Mouse (Mus musculus) heart, embryonic 14.5 days (tissue): ENCODE results near the gene Gp6. TPM values are rescaled to one million over a fixed set of nuclear protein-coding genes. Genes with fewer than 3 reads are reported as not detected.

Experiments used
- microRNA-seq: library from miRNA; unstranded; fragments of <30 nt; microRNA quantifications from one replicate; pipeline ENCODE4, GENCODE M21; 2016
- polyA plus RNA-seq: library from polyadenylated mRNA; unstranded; fragments of >200 nt; fragmentation: Nextera tagmentation; extraction: Ambion mirVana; gene quantifications from 2 replicates; pipeline ENCODE4 v1.2.1, GENCODE M21; 2014

Gp6 gene
- polyA plus RNA-seq, 1 experiment from 2014 or later = 0.34 TPM

Small RNA genes within 50 kb of the gene (microRNA-seq; reads per million reads assigned to microRNA genes)
- gene Gm24605 (not detected), gene Gm24752 (not detected), gene Gm25349 (not detected)

Other genes with a start within 250 kb of the Gp6 start
- 1.5 and 2.9 TPM in 2 replicates for gene Leng9, start 247.4 kb downstream of the Gp6 start, polyA plus RNA-seq
- gene Cdc42ep5, start 232.9 kb downstream of the Gp6 start, polyA plus RNA-seq = 26.7 and 26.9 TPM in 2 replicates
- 0.24 and 0.27 TPM in 2 replicates for gene Lilra5, start 160.0 kb downstream of the Gp6 start, polyA plus RNA-seq
- not detected in 2 replicates for gene Ncr1, start 60.0 kb downstream of the Gp6 start, polyA plus RNA-seq
- gene Rdh13, start 47.9 kb upstream of the Gp6 start, polyA plus RNA-seq = 29.5 and 30.7 TPM in 2 replicates
- gene Eps8l1, start 62.9 kb upstream of the Gp6 start, polyA plus RNA-seq = 2.1 and 4.7 TPM in 2 replicates
- 41.7 and 47.7 TPM in 2 replicates for gene Ppp1r12c, start 103.9 kb upstream of the Gp6 start, polyA plus RNA-seq
- gene Tnnt1, start 118.6 kb upstream of the Gp6 start, polyA plus RNA-seq = 479 and 551 TPM in 2 replicates
- gene Tnni3, start 126.5 kb upstream of the Gp6 start, polyA plus RNA-seq = 2,958 and 3,056 TPM in 2 replicates
- 0.15 and 0.51 TPM in 2 replicates for gene Dnaaf3, start 134.7 kb upstream of the Gp6 start, polyA plus RNA-seq
- 0.55 and 0.78 TPM in 2 replicates for gene Syt5, start 149.8 kb upstream of the Gp6 start, polyA plus RNA-seq
- gene Ptprh, start 206.3 kb upstream of the Gp6 start, polyA plus RNA-seq = not detected in 2 replicates
- gene Tmem86b, start 233.7 kb upstream of the Gp6 start, polyA plus RNA-seq = 1.2 and 1.6 TPM in 2 replicates